Mouse (Mus musculus) ES-E14 (cell line): Measurements from ENCODE around the gene Tap2. TPM values are rescaled to one million over a fixed set of nuclear protein-coding genes. Genes with fewer than 3 reads are reported as not detected.

Source experiments
- DNase-seq: peaks from one replicate; pipeline ENCODE4 v3.0.0-alpha.2; 2013; ENCODE audit warnings: low read depth, low spot score
- H3K27ac ChIP-seq: 2 replicates; pipeline ENCODE4 v1.5.1; 2012; ENCODE audit warnings: low read depth, mild to moderate bottlenecking, low read length, moderate library complexity, mixed read lengths; ENCODE audit not compliant: poor library complexity, insufficient read depth, severe bottlenecking
- H3K36me3 ChIP-seq: 2 replicates; pipeline ENCODE4 v1.6.1; 2012; ENCODE audit warnings: mild to moderate bottlenecking, low read length, moderate library complexity, mixed read lengths; ENCODE audit not compliant: control insufficient read depth, poor library complexity, insufficient read depth, severe bottlenecking
- H3K4me1 ChIP-seq, 2 experiments: fragments of 150-350 bp in 1 of 2; sonication (generic) in 1 of 2; 2 replicates each; pipeline ENCODE4 v1.6.1; 2012; ENCODE audit warnings: low read length in 2 of 2, mild to moderate bottlenecking in 1 of 2, mixed read lengths in 1 of 2; ENCODE audit not compliant: control insufficient read depth in 2 of 2, insufficient read depth in 2 of 2, poor library complexity in 1 of 2
- H3K4me3 ChIP-seq, 2 experiments: fragments of 150-350 bp in 1 of 2; sonication (generic) in 1 of 2; 2 replicates each; pipeline ENCODE4 v1.5.1; 2012; ENCODE audit warnings: low read length in 2 of 2, low read depth in 1 of 2, mild to moderate bottlenecking in 1 of 2, mixed read lengths in 1 of 2; ENCODE audit not compliant: insufficient read depth in 1 of 2, poor library complexity in 1 of 2, severe bottlenecking in 1 of 2
- H3K9ac ChIP-seq: 2 replicates; pipeline ENCODE4 v1.6.1; 2012; ENCODE audit warnings: low read depth, mild to moderate bottlenecking, low read length, mixed read lengths; ENCODE audit not compliant: poor library complexity, insufficient read depth, severe bottlenecking
- H3K9me3 ChIP-seq: fragments of 150-350 bp; sonication (generic); 2 replicates; pipeline ENCODE4 v1.6.1; 2012; ENCODE audit warnings: low read depth, mild to moderate bottlenecking, low read length; ENCODE audit not compliant: control insufficient read depth, insufficient read depth
- CHD2 ChIP-seq: IDR thresholded peaks from 2 replicates; pipeline ENCODE4 v1.6.1; 2014; ENCODE audit warnings: mild to moderate bottlenecking, low read depth, low read length, inconsistent platforms
- HCFC1 ChIP-seq: IDR thresholded peaks from 2 replicates; pipeline ENCODE4 v1.6.1; 2012; ENCODE audit warnings: low read length, inconsistent platforms, borderline replicate concordance; ENCODE audit not compliant: insufficient read depth
- MAFK ChIP-seq: IDR thresholded peaks from 2 replicates; pipeline ENCODE4 v1.6.1; 2014; ENCODE audit warnings: mild to moderate bottlenecking, low read depth, low read length, inconsistent platforms; ENCODE audit not compliant: insufficient read depth
- ZC3H11A ChIP-seq: IDR thresholded peaks from 2 replicates; pipeline ENCODE4 v1.6.1; 2012; ENCODE audit warnings: low read depth, mild to moderate bottlenecking, inconsistent platforms, low read length, borderline replicate concordance
- ZNF384 ChIP-seq: IDR thresholded peaks from 2 replicates; pipeline ENCODE4 v1.6.1; 2012; ENCODE audit warnings: low read depth, low read length, inconsistent platforms
- in situ Hi-C, 2 experiments: fragments of 600-800 bp; cut with MboI; formaldehyde crosslinking; loops; one replicate each; pipeline ENCODE4 v1.15.1; 2025; ENCODE audit warnings: low sequenced_read_pairs in 2 of 2, inconsistent platforms in 1 of 2; ENCODE audit not compliant: unreplicated experiment in 2 of 2
- total RNA-seq: library from RNA; depleted of rRNA; stranded (reverse); fragments of 300-350 nt; gene quantifications from 2 replicates; pipeline ENCODE4 v1.2.3, GENCODE M21; 2012

Tap2 gene
- total RNA-seq, 1 experiment: 4.0 TPM

GRCm38 (mm10) chr17:34192852-34193251 lies 10.5 kb upstream of the Tap2 start:
- Histone ChIP-seq H3K4me1 (peaks cover 0 to 5% of the 10 kb centered on the region in 2 experiments; a peak in 1 of 4 replicates), H3K9ac (no peak overlapping the region), H3K4me3 (no peak overlapping the region; a peak in 1 of 4 replicates), H3K36me3 (no peaks in the 10 kb centered on the region), H3K27ac (no peak overlapping the region), H3K9me3 (no peaks in the 10 kb centered on the region)
- TF ChIP-seq ZNF384 (no peak), MAFK (no peak), HCFC1 (no peak), CHD2 (no peak), ZC3H11A (no peak)
- no peak for DNase-seq
- in situ Hi-C loops: no loop called here

- in situ Hi-C loops: no loop called here
- DNase-seq: no peak
These were observed 9.9 kb upstream of the Tap2 start for GRCm38 (mm10) chr17:34193468-34193867.

GRCm38 (mm10) chr17:34194723-34195122 lies 8.6 kb upstream of the Tap2 start:
- H3K36me3 ChIP-seq: no peaks in the 10 kb centered on the region
- no peak for TF ChIP-seq CHD2
- TF ChIP-seq HCFC1: no peak
- no peak for TF ChIP-seq MAFK
- no peak for TF ChIP-seq ZC3H11A
- in situ Hi-C loops: no loop called here
- DNase-seq: no peak
- no peaks in the 10 kb centered on the region for H3K9me3 ChIP-seq
- no peak overlapping the region for H3K27ac ChIP-seq
- no peak overlapping the region for H3K4me3 ChIP-seq
- H3K4me1 ChIP-seq: peaks cover 0 to 11% of the 10 kb centered on the region in 2 experiments; a peak in 1 of 4 replicates
- no peak overlapping the region for H3K9ac ChIP-seq

More at GRCm38 (mm10) chr17:34193468-34193867, 9.9 kb upstream of the Tap2 start:
- TF ChIP-seq MAFK: no peak
- no peak for TF ChIP-seq HCFC1
- no peak for TF ChIP-seq ZC3H11A
- Histone ChIP-seq H3K9ac (no peak overlapping the region), H3K9me3 (no peaks in the 10 kb centered on the region), H3K36me3 (no peaks in the 10 kb centered on the region), H3K27ac (no peak overlapping the region), H3K4me3 (no peak overlapping the region), H3K4me1 (peaks cover 0 to 8% of the 10 kb centered on the region in 2 experiments; a peak in 1 of 4 replicates)

GRCm38 (mm10) chr17:34196491-34196890 lies 6.8 kb upstream of the Tap2 start:
- in situ Hi-C loops: no loop called here
- TF ChIP-seq CHD2 (no peak), HCFC1 (no peak), ZC3H11A (no peak), ZNF384 (no peak), MAFK (no peak)
- H3K9me3 ChIP-seq: no peaks in the 10 kb centered on the region
- no peak overlapping the region for H3K9ac ChIP-seq
- peaks cover 0 to 11% of the 10 kb centered on the region in 2 experiments; a peak in 1 of 4 replicates for H3K4me1 ChIP-seq
- H3K36me3 ChIP-seq: no peaks in the 10 kb centered on the region
- H3K4me3 ChIP-seq: peak overlapping the region in 1 of 2 experiments; percentile 37; a peak in 1 of 4 replicates
- no peak overlapping the region for H3K27ac ChIP-seq
- no peak for DNase-seq
